Mouse (Mus musculus): ENCODE measurements at regions not wholly inside any gene's neighbourhood (a gene's known extent, or its start where the extent isn't known, plus 50 kb on each side); places are given as distances from the start of the nearest gene placed in this dataset.

- no peaks in the 10 kb centered on the region for H3K36me3 ChIP-seq (replicated peaks in 1 of 2; ENCODE audit: control insufficient read depth in 1 of 2, insufficient read depth in 1 of 2, low read length in 1 of 2)
- in situ Hi-C loops (cut with MboI; ENCODE audit: low pct_ligation_motif_present, low pct_unique_long_range_greater_than_20kb, low sequenced_read_pairs) (no loop called here), dilution Hi-C loops (cut with MboI; ENCODE audit: extremely low pct_ligation_motif_present, extremely low pct_unique_long_range_greater_than_20kb, low sequenced_read_pairs) (no loop called here)
- TF ChIP-seq TCF12 (IDR thresholded peaks at IDR 0.05; ENCODE audit: low read depth, low read length) (no peak), ZC3H11A (IDR thresholded peaks at IDR 0.05; ENCODE audit: low read depth, low read length) (no peak), ZNF384 (IDR thresholded peaks at IDR 0.05; ENCODE audit: low read depth, low read length) (no peak), E2F4 (IDR thresholded peaks at IDR 0.05; ENCODE audit: insufficient replicate concordance, low read depth, low read length) (no peak), HCFC1 (IDR thresholded peaks at IDR 0.05; ENCODE audit: low read depth, low read length) (no peak), USF1 (IDR thresholded peaks at IDR 0.05; ENCODE audit: low read depth, low read length) (no peak), BHLHE40 (IDR thresholded peaks at IDR 0.05; ENCODE audit: low read depth, low read length) (no peak), RAD21 (IDR thresholded peaks at IDR 0.05; ENCODE audit: low read depth, low read length) (no peak), ELF1 (IDR thresholded peaks at IDR 0.05; ENCODE audit: low read depth, low read length) (no peak), TBP (conservative IDR thresholded peaks at IDR 0.05; ENCODE audit: low read depth, low read length) (no peak), GABPA (IDR thresholded peaks at IDR 0.05; ENCODE audit: insufficient replicate concordance, low read depth, low read length) (no peak), NELFE (IDR thresholded peaks at IDR 0.05; ENCODE audit: low read depth, low read length) (no peak)
- no peaks in the 10 kb centered on the region for H3K79me2 ChIP-seq (replicated peaks; ENCODE audit: control insufficient read depth, extremely low read depth, insufficient read depth, poor library complexity, severe bottlenecking)
- H3K27me3 ChIP-seq (replicated peaks) = peaks cover 96% of the 10 kb centered on the region
- peaks cover 5% of the 10 kb centered on the region for H3K9me3 ChIP-seq (replicated peaks; ENCODE audit: low read length)
- H3K4me3 ChIP-seq (replicated peaks in 1 of 3; ENCODE audit: low read depth in 2 of 3, low read length in 2 of 3, poor library complexity in 1 of 3) = no peak overlapping the region
- no peak overlapping the region for H3K27ac ChIP-seq (ENCODE audit: insufficient read depth, low read depth)
- no peaks in the 10 kb centered on the region for H3K4me1 ChIP-seq (ENCODE audit: control insufficient read depth in 1 of 2, insufficient read depth in 2 of 2)
- no peak for DNase-seq (ENCODE audit: extremely low read depth)
- no peak overlapping the region for H3K4me2 ChIP-seq (ENCODE audit: insufficient read depth, low read depth, poor library complexity, severe bottlenecking)
- no peak overlapping the region for H3K9ac ChIP-seq (ENCODE audit: insufficient read depth, low read depth)
These were observed 78.3 kb upstream of the Rxra start for GRCm38 (mm10) chr2:27597901-27598300.

DNA sequence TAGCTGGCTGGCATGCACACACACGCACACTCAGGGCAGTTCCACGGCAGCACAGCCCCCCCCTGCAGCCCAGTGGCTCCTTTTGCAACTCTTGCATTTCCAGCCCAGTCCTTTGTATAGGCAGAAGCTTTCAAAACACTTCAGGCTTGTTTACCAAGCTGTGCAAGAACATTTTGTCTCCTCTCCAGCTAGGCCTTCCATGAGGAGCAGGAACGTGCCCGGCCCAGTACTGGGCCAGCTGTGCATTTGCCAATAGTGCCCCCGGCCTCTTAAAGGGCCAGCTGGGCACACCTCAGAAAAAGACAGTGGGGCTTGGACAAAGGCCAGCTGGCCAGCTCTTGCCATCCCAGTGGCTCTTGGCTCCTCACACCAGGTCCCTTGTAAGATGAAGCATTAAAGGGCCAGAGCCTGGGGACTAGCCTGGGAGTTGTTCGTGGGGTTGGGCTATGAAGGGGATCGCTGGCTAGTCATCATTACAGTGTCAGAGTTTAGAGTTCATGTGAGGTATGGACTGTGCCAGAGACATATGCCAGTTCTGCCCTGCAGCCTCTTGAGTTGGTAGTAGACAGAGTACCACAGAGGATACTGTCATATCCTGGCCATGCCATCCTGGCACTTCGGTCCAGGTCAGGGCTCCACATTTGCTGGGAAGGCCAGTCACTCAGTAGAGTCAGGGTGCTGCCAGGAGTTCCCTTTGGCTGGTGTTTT, 77.0 kb upstream of the Rxra start:
- peaks cover 5% of the 10 kb centered on the region for H3K9me3 ChIP-seq (replicated peaks; ENCODE audit: low read length)
- dilution Hi-C loops (cut with MboI; ENCODE audit: extremely low pct_ligation_motif_present, extremely low pct_unique_long_range_greater_than_20kb, low sequenced_read_pairs) (no loop called here), in situ Hi-C loops (cut with MboI; ENCODE audit: low pct_ligation_motif_present, low pct_unique_long_range_greater_than_20kb, low sequenced_read_pairs) (no loop called here)
- no peak for DNase-seq (ENCODE audit: extremely low read depth)
- no peak overlapping the region for H3K4me3 ChIP-seq (replicated peaks in 1 of 3; ENCODE audit: low read depth in 2 of 3, low read length in 2 of 3, poor library complexity in 1 of 3)
- peaks cover 95% of the 10 kb centered on the region for H3K27me3 ChIP-seq (replicated peaks)
- H3K36me3 ChIP-seq (replicated peaks in 1 of 2; ENCODE audit: control insufficient read depth in 1 of 2, insufficient read depth in 1 of 2, low read length in 1 of 2) = no peaks in the 10 kb centered on the region
- TF ChIP-seq CHD1 (IDR thresholded peaks at IDR 0.05; ENCODE audit: low read depth, low read length) (no peak), SMC3 (IDR thresholded peaks at IDR 0.05; ENCODE audit: low read depth, low read length) (no peak), UBTF (IDR thresholded peaks at IDR 0.05; ENCODE audit: low read depth, low read length) (no peak)
- no peaks in the 10 kb centered on the region for H3K79me2 ChIP-seq (replicated peaks; ENCODE audit: control insufficient read depth, extremely low read depth, insufficient read depth, poor library complexity, severe bottlenecking)
- H3K4me1 ChIP-seq (ENCODE audit: control insufficient read depth in 1 of 2, insufficient read depth in 2 of 2) = no peaks in the 10 kb centered on the region
- H3K9ac ChIP-seq (ENCODE audit: insufficient read depth, low read depth) = no peak overlapping the region
- no peak overlapping the region for H3K4me2 ChIP-seq (ENCODE audit: insufficient read depth, low read depth, poor library complexity, severe bottlenecking)
- H3K27ac ChIP-seq (ENCODE audit: insufficient read depth, low read depth) = no peak overlapping the region
